Comparison of ENCODE assay signal across 21 mouse cellular contexts in genomic region chr2:70932965-70933364, GRCm38 (mm10).
DNase-seq lines count a peak whose midpoint lies in the region; ATAC-seq lines count a peak whose summit lies in the region.
"Had no signal": no experiment of that assay in that cellular context is flagged by ENCODE, and none has a peak within 500 bp of the region (broad histone marks: within the 10 kb centered on the region; RNA-seq: fewer than 3 reads in every experiment).

No protein-coding gene starts in this region.

- no peak overlapping the region for H3K4me2 ChIP-seq in hindbrain, embryonic 12.5 days (replicated peaks)
- H3K4me2 ChIP-seq: embryonic facial prominence, embryonic 15.5 days; hindbrain, embryonic 14.5 days; neural tube, embryonic 15.5 days had no signal

- no peak overlapping the region for H3K9ac ChIP-seq in hindbrain, embryonic 12.5 days
- H3K9ac ChIP-seq: embryonic facial prominence, embryonic 15.5 days; hindbrain, embryonic 14.5 days; neural tube, embryonic 15.5 days had no signal

- H3K4me3 ChIP-seq in hindbrain, embryonic 12.5 days = no peak overlapping the region
- H3K4me3 ChIP-seq: embryonic facial prominence, embryonic 15.5 days; forebrain, embryonic 10.5 days; heart, adult 2 months; neural tube, embryonic 15.5 days had no signal

- no peaks in the 10 kb centered on the region for H3K9me3 ChIP-seq in hindbrain, embryonic 12.5 days (replicated peaks)
- H3K9me3 ChIP-seq: embryonic facial prominence, embryonic 15.5 days; forebrain, embryonic 10.5 days; neural tube, embryonic 15.5 days had no signal

- peak; percentile 9 for DNase-seq in CD4-positive, CD25-positive, alpha-beta regulatory T cell, adult 2 months (ENCODE audit: low read depth, low spot score)
- DNase-seq in B cell, adult 2 months = peak; percentile 64 to 70
- peak; percentile 18 for DNase-seq in induced T-regulatory cell, adult 2 months (ENCODE audit: low read depth)
- peak; percentile 50 to 56 for DNase-seq in thymus, postnatal 10 days (ENCODE audit: low spot score in 2 of 2)
- DNase-seq in left cerebral cortex, postnatal 4 days = no peak
- no peak for DNase-seq in kidney, adult 9 months
- DNase-seq: cerebellum, adult 9-11 months; gastrocnemius, postnatal 36 days; heart, adult 2 months; kidney, adult 8-10 months; kidney, postnatal 25 days had no signal

- no peak overlapping the region for H3K27ac ChIP-seq in hindbrain, embryonic 12.5 days
- H3K27ac ChIP-seq: embryonic facial prominence, embryonic 15.5 days; forebrain, embryonic 10.5 days; heart, adult 2 months; hindbrain, embryonic 14.5 days; macrophage; neural tube, embryonic 15.5 days had no signal

- no peaks in the 10 kb centered on the region for H3K4me1 ChIP-seq in hindbrain, embryonic 12.5 days
- H3K4me1 ChIP-seq: embryonic facial prominence, embryonic 15.5 days; forebrain, embryonic 10.5 days had no signal

- H3K27me3 ChIP-seq in hindbrain, embryonic 12.5 days = no peaks in the 10 kb centered on the region
- H3K27me3 ChIP-seq: embryonic facial prominence, embryonic 15.5 days; neural tube, embryonic 15.5 days had no signal

- H3K36me3 ChIP-seq in hindbrain, embryonic 12.5 days = no peaks in the 10 kb centered on the region
- H3K36me3 ChIP-seq: embryonic facial prominence, embryonic 15.5 days; forebrain, embryonic 10.5 days; neural tube, embryonic 15.5 days had no signal

- intact Hi-C loops in left cerebral cortex, postnatal 4 days (cut with DNase I) = no loop called here

- ATAC-seq in CD4-positive, CD25-positive, alpha-beta regulatory T cell, adult 4 months = no peak
- no peak for ATAC-seq in hindbrain, embryonic 12.5 days (ENCODE audit: low FRiP score)
- ATAC-seq: forebrain, embryonic 16.5 days; lung, postnatal 0 days; midbrain, embryonic 16.5 days had no signal

- 83% methylated on average over 4 of the region's 4 CpGs for WGBS in hindbrain, embryonic 12.5 days

Comparison
In these comparisons a context has a peak if more than half of its experiments do, and no peak if none do; other contexts are left out.
1. DNase-seq: peak in CD4-positive, CD25-positive, alpha-beta regulatory T cell, adult 2 months (single experiment), B cell, adult 2 months (2 of 2), induced T-regulatory cell, adult 2 months (single experiment) and thymus, postnatal 10 days (2 of 2); none in left cerebral cortex, postnatal 4 days (single experiment) and kidney, adult 9 months (single experiment).